Mouse (Mus musculus): ENCODE measurements at regions not wholly inside any gene's neighbourhood (a gene's known extent, or its start where the extent isn't known, plus 50 kb on each side); places are given as distances from the start of the nearest gene placed in this dataset.

DNA sequence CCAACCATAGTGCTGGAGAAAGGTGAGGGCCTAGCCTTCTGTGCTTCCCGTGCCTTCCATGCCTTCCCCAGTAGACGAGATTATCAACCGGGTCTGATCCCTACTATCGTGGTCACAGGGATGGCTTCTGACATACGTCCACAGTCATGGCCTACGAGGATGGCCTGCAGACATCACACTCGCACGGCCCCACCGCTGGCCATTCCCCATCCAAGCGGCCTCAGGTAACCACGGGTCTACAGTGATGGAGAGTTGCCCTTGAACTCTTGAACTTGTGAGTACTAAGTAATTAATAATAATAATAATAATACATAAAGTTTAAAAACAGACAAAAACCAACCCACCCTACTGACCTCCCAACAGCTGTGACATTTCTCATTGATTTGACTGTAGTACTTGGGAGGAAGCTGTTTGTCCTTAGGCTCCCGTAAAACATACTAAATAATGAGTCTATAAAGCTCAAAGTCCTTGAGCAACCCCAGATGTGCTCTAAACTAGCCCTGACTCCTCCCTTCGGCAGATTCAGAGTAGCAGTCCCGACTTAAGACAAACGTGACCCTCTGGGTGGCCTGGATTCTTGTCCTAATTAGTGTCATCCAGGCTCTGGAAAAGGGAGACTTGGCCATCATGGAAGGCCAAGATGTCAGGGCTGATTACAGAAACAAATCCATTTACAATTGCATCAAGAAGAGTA is 225.9 kb upstream of the Jarid2 start:
- TF ChIP-seq CTCF (IDR thresholded peaks at IDR 0.05; ENCODE audit: insufficient read depth, low read length): no peak
- TF ChIP-seq POLR2A (IDR thresholded peaks at IDR 0.05; ENCODE audit: borderline replicate concordance, extremely low read depth, low read depth, low read length): no peak

Measured in lung, adult 2 months (tissue).